Mouse (Mus musculus): ENCODE results near the gene S100a3.

DNA sequence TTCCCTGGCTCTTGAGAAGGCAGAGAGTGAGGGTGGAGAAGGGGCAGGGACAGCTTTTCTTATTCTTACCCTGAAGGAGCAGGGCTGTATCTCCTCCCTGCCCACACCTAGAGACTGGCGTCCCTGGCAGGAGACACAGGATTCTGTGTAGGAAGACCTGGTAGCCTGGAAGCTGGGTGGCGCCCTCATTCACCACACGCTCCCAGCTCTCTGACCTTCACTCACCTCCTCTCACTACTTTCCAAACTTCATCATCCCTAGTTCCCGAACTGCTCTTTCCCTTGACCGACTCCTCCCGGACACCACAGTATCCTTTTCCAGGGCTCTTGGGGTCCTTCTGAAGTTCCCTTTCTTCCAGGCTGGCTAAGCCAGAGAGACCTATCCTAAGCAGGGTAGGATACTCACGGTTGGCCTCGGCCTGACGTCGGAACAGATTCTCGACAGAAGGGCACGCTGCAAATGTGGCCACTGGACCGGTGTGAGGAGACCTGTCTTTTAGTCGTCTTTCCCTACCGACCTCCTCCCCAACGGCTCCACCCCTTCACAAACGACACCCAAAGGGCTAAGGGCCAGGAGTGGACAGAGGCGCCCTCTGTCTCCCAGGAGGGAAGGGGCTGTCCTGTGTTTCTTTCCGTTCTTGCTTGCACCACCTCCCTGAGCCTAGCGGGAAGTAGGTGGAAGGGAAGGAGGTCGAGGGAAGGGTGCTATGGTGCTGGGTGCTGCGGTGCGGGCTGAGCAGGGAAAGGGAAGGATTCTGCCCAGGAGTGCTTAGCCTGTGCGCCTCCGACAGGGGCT lies 46.4 kb upstream of the S100a3 start, which contains the start of the genes S100a1 and S100a13:
- TF ChIP-seq CTCF (IDR thresholded peaks at IDR 0.05) (peak; percentile 75), EP300 (IDR thresholded peaks at IDR 0.05) (no peak)

All from lung, postnatal 0 days (tissue).